Mouse (Mus musculus): ENCODE results near the gene Brd2.
A peak's percentile ranks its signal among the peaks of the same experiment; 100 is the strongest.

Brd2 gene

GRCm38 (mm10) chr17:34133289-34133688 is 10.9 kb upstream of the Brd2 start:
- no peak for DNase-seq (ENCODE audit: low read depth in 2 of 2, low spot score in 2 of 2)

GRCm38 (mm10) chr17:34131911-34132310 is 9.5 kb upstream of the Brd2 start:
- no peak for DNase-seq (ENCODE audit: low read depth in 2 of 2, low spot score in 2 of 2)

GRCm38 (mm10) chr17:34130073-34130947 is 7.9 kb upstream of the Brd2 start:
- no peak for DNase-seq (ENCODE audit: low read depth in 2 of 2, low spot score in 2 of 2)

GRCm38 (mm10) chr17:34128944-34129791 is 6.7 kb upstream of the Brd2 start:
- DNase-seq (ENCODE audit: low read depth in 2 of 2, low spot score in 2 of 2), result no peak

GRCm38 (mm10) chr17:34128264-34128937 is 6.0 kb upstream of the Brd2 start:
- DNase-seq (ENCODE audit: low read depth in 2 of 2, low spot score in 2 of 2), result peak in 1 of 2 experiments; percentile 52

- DNase-seq (ENCODE audit: low read depth in 2 of 2, low spot score in 2 of 2), result peak in 1 of 2 experiments; percentile 62
These were observed 5.0 kb upstream of the Brd2 start for GRCm38 (mm10) chr17:34127475-34127874.

GRCm38 (mm10) chr17:34126826-34127420 is 4.5 kb upstream of the Brd2 start:
- DNase-seq (ENCODE audit: low read depth in 2 of 2, low spot score in 2 of 2), result no peak

- DNase-seq (ENCODE audit: low read depth in 2 of 2, low spot score in 2 of 2), result no peak
These were observed 2.2 kb upstream of the Brd2 start for GRCm38 (mm10) chr17:34124649-34125048.

- DNase-seq (ENCODE audit: low read depth in 2 of 2, low spot score in 2 of 2), result no peak
These were observed 1.1 kb upstream of the Brd2 start for GRCm38 (mm10) chr17:34123518-34123917.

GRCm38 (mm10) chr17:34123111-34123510 is 677 bp upstream of the Brd2 start:
- DNase-seq (ENCODE audit: low read depth in 2 of 2, low spot score in 2 of 2), result no peak

GRCm38 (mm10) chr17:34121879-34122187 is 601 bp downstream of the Brd2 start:
- no peak for DNase-seq (ENCODE audit: low read depth in 2 of 2, low spot score in 2 of 2)

GRCm38 (mm10) chr17:34121172-34121878 is 1.1 kb downstream of the Brd2 start:
- DNase-seq (ENCODE audit: low read depth in 2 of 2, low spot score in 2 of 2), result peak; percentile 47 to 60

- DNase-seq (ENCODE audit: low read depth in 2 of 2, low spot score in 2 of 2), result peak; percentile 47 to 61
These were observed 1.6 kb downstream of the Brd2 start for GRCm38 (mm10) chr17:34120814-34121171.

- DNase-seq (ENCODE audit: low read depth in 2 of 2, low spot score in 2 of 2), result peak in 1 of 2 experiments; percentile 58
These were observed 2.2 kb downstream of the Brd2 start for GRCm38 (mm10) chr17:34120180-34120723.

- peak; percentile 98 to 99 for DNase-seq (ENCODE audit: low read depth in 2 of 2, low spot score in 2 of 2)
These were observed 2.9 kb downstream of the Brd2 start, which contains the start of gene H2-DMa for GRCm38 (mm10) chr17:34119249-34120179. TSS of gene H2-DMa (plus strand) at chr17:34119541.

GRCm38 (mm10) chr17:34118873-34119248 is 3.6 kb downstream of the Brd2 start:
- no peak for DNase-seq (ENCODE audit: low read depth in 2 of 2, low spot score in 2 of 2)

- peak; percentile 35 to 45 for DNase-seq (ENCODE audit: low read depth in 2 of 2, low spot score in 2 of 2)
These were observed 4.1 kb downstream of the Brd2 start for GRCm38 (mm10) chr17:34118113-34118872.

GRCm38 (mm10) chr17:34117421-34118112 is 4.9 kb downstream of the Brd2 start:
- DNase-seq (ENCODE audit: low read depth in 2 of 2, low spot score in 2 of 2), result no peak

Data from CD8-positive naive resting alpha-beta T cell, adult 2 months (primary cell).